Mouse (Mus musculus) hindbrain, embryonic 16.5 days (tissue): ENCODE measurements around the gene Clic6. TPM values are rescaled to one million over a fixed set of nuclear protein-coding genes. Genes with fewer than 3 reads are reported as not detected.
"Not testable (repeated sequence)": the region's sequence is repeated elsewhere in the genome, so short reads cannot be mapped to it uniquely, and the experiment has no call there.

Source experiments
- ATAC-seq: fragments of 200-750 bp; cut with Nextera tagmentation; 2 replicates; pipeline ENCODE4 v1.8.0; 2017; ENCODE audit warnings: moderate TSS enrichment, moderate library complexity
- H3K27ac ChIP-seq: fragments of 300-500 bp; sonication (generic); 2 replicates; pipeline ENCODE4 v1.5.1; 2014; ENCODE audit warnings: low read depth, mild to moderate bottlenecking, control low read depth, low read length, moderate library complexity
- H3K27me3 ChIP-seq: fragments of 300-500 bp; sonication (generic); replicated peaks from 2 replicates; pipeline ENCODE4 v1.6.1; 2014; ENCODE audit warnings: low read length; ENCODE audit not compliant: control insufficient read depth, insufficient read depth
- H3K36me3 ChIP-seq: fragments of 300-500 bp; sonication (generic); 2 replicates; pipeline ENCODE4 v1.6.1; 2014; ENCODE audit warnings: mild to moderate bottlenecking, low read length, moderate library complexity, mixed read lengths; ENCODE audit not compliant: control insufficient read depth, insufficient read depth
- H3K4me1 ChIP-seq: fragments of 300-500 bp; sonication (generic); 2 replicates; pipeline ENCODE4 v1.6.1; 2014; ENCODE audit warnings: low read depth, low read length; ENCODE audit not compliant: control insufficient read depth, insufficient read depth
- H3K4me2 ChIP-seq: fragments of 300-500 bp; sonication (generic); 2 replicates; pipeline ENCODE4 v1.6.1; 2014; ENCODE audit warnings: mild to moderate bottlenecking, low read length, control low read depth, moderate library complexity
- H3K4me3 ChIP-seq: fragments of 300-500 bp; sonication (generic); 2 replicates; pipeline ENCODE4 v1.5.1; 2014; ENCODE audit warnings: mild to moderate bottlenecking, low read length, control low read depth, moderate library complexity
- H3K9ac ChIP-seq: fragments of 300-500 bp; sonication (generic); 2 replicates; pipeline ENCODE4 v1.6.1; 2014; ENCODE audit warnings: low read depth, mild to moderate bottlenecking, control low read depth, low read length, moderate library complexity
- H3K9me3 ChIP-seq: fragments of 300-500 bp; sonication (generic); 2 replicates; pipeline ENCODE4 v1.6.1; 2014; ENCODE audit warnings: mild to moderate bottlenecking, low read length, moderate library complexity; ENCODE audit not compliant: control insufficient read depth
- WGBS: fragments of 180-500 bp; shearing (Covaris S2); extraction: QIAGEN DNeasy Blood & Tissue Kit; methylation state at CpG from one replicate; pipeline ENCODE4 v1.1.7; 2014; 5-methylcytosine and 5-hydroxymethylcytosine counted together
- polyA plus RNA-seq: library from polyadenylated mRNA; unstranded; fragments of >200 nt; fragmentation: Nextera tagmentation; extraction: Ambion mirVana; gene quantifications from 2 replicates; pipeline ENCODE4 v1.2.1, GENCODE M21; 2015

The Clic6 gene
- polyA plus RNA-seq, 1 experiment from 2014 or later: 7.8 TPM

DNA sequence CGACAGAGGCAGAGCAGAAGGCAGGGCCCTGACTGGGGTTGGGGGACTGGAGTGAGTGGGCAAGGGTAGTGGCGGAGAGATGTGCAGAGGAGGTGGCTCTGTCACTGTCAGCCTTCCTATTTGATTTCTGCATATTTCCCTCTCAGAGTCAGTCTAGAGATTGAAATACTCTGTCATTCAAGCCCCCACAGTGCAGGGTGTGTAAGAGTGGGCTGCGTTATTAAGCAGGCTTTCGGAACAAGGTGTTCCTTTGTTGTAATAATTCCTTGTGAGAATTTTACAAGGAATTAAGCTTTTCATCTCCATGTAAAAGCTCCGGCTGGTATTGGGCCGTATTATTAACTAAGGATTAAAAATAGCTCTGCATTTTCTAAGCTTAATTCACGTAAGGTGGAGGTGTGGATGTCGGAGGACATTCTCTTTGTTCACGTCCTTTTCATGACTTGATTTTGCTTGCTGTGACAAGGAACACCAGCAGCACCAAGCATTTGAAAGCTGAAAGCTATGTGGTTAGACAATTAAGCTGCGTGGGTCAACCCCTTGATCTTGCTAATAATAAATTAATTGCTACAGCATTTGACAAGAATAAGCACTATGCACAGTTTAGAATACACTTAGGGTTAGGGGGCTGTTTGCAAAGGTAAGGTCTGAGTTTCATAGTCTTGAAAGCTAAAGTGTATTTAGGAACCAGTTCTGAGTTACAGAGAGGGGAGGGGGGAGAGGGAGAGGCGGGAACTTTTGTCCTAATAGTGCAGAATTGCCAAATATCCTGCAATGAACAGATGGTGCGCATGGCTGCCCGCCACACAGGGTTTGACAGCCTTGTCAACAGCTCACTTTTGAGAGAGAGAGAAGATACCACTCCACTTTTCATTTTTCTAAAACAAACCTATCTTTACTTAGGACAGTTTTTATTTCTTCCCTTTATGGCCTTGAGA, 25.6 kb downstream of the Clic6 start:
- H3K9ac ChIP-seq: no peak overlapping the region
- H3K36me3 ChIP-seq: no peaks in the 10 kb centered on the region
- peak; percentile 54; the same call in 1 of the 2 replicates for ATAC-seq
- H3K27ac ChIP-seq: no peak overlapping the region
- no peak overlapping the region for H3K4me3 ChIP-seq
- peaks cover 3% of the 10 kb centered on the region; the same call in 1 of the 2 replicates for H3K4me1 ChIP-seq
- no peaks in the 10 kb centered on the region for H3K9me3 ChIP-seq
- 64% methylated on average over 13 of the region's 13 CpGs for WGBS
- H3K4me2 ChIP-seq: no peak overlapping the region
- H3K27me3 ChIP-seq: 0 out of 2 replicates have a peak, but pooled peaks cover 3% of the 10 kb centered on the region

DNA sequence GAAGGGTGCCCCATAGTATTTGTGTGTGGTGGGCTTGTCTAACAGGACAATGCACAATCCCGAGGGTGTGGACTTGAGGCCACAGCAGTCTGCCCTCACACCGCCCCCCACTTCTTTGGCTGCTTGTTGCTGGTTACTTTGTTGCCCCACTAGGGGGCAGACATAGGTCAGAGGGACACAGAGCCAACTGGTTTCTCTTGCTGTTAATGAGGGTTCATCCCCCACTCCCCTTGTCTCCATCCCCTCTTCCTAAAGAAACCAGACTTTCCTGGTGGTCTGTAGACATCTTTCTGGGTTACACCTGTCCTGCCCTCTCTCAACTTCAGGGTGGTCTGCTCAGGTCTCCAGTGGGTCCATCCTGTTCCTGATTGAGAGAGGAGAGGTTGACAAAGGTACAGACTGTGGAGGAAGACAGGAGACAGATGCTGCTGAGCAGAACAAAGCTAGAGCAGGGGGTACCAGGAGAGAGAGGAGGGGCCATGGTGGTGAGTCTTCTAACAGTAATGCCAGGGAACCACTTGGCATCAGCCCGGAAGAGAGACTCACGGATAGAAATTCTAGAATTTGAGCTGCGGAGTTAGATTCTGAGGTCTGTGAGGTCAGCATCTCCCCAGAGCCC, 26.3 kb downstream of the Clic6 start:
- Histone ChIP-seq H3K27ac (no peak overlapping the region), H3K9me3 (no peaks in the 10 kb centered on the region), H3K9ac (no peak overlapping the region), H3K4me1 (peaks cover 3% of the 10 kb centered on the region; the same call in 1 of the 2 replicates), H3K4me2 (no peak overlapping the region), H3K36me3 (no peaks in the 10 kb centered on the region), H3K27me3 (0 out of 2 replicates have a peak, but pooled peaks cover 3% of the 10 kb centered on the region), H3K4me3 (no peak overlapping the region)
- WGBS: 53% methylated on average over 5 of the region's 5 CpGs
- no peak for ATAC-seq

DNA sequence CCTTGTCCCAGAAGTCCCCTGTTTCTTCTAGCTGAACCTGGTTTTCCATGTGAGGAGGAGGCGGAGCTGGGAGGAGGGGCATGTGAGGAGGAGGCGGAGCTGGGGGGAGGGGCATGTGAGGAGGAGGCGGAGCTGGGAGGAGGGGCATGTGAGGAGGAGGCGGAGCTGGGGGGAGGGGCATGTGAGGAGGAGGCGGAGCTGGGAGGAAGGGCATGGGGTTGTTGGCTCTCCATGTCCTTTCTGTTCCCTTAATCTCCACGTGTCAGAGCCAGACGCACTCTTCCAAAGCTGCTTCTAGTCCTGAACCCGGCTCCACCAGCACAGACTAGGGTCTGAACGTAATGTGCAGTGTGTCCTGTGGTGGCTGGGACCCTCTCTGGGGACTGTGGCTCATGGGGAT, 29.4 kb downstream of the Clic6 start:
- not testable (repeated sequence) for H3K9me3 ChIP-seq, H3K9ac ChIP-seq, H3K4me3 ChIP-seq, H3K36me3 ChIP-seq, H3K27ac ChIP-seq, H3K27me3 ChIP-seq, ATAC-seq, H3K4me1 ChIP-seq, H3K4me2 ChIP-seq
- WGBS: 78% methylated on average over 8 of the region's 9 CpGs

DNA sequence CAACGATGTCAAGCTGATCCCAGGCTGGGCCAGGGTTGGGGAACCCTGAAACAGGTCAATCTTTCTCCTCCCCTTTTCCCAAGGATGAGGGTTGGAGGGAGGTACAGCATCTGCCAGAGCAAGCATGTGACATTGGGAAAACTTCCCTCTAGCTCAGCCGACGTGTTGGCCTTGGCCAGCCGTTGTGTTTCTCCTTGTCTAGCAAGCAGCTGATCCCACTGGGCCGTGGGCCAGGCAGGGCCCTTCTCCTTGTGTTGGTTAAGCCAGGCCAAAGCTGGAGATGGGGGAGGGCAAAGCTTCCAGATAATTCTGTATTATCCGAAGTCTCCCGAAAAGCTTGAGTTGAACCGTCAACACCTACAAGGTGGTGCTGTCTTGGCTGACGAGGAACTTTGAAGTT, 30.6 kb downstream of the Clic6 start:
- Histone ChIP-seq H3K4me1 (peaks cover 3% of the 10 kb centered on the region; the same call in 1 of the 2 replicates), H3K4me2 (no peak overlapping the region), H3K36me3 (no peaks in the 10 kb centered on the region), H3K27me3 (0 out of 2 replicates have a peak, but pooled peaks cover 3% of the 10 kb centered on the region), H3K4me3 (no peak overlapping the region), H3K27ac (no peak overlapping the region), H3K9me3 (no peaks in the 10 kb centered on the region), H3K9ac (no peak overlapping the region)
- 75% methylated on average over 9 of the region's 9 CpGs for WGBS
- no peak for ATAC-seq

DNA sequence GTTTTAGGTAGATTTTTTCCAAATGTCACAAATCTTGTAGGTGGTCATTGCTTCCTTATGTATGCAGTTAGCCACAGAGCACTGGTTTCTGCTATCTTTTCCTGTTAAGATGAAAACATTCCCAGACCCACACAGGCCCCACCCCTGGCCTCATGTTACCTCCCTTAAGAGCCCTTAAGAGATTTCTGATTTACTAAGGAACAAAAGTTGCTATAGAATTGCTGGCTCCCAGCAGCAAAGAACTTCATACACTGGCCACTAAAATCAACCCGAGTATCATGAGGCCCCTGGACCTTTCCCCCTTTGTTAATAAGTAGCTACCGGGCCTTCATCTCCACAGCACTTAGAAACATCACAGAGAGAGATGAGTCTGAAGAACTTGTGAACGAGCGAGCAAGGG, 33.2 kb downstream of the Clic6 start:
- H3K9ac ChIP-seq: no peak overlapping the region
- H3K4me3 ChIP-seq: no peak overlapping the region
- ATAC-seq: no peak
- WGBS: 57% methylated on average over 4 of the region's 4 CpGs
- H3K4me1 ChIP-seq: no peaks in the 10 kb centered on the region
- H3K4me2 ChIP-seq: no peak overlapping the region
- no peaks in the 10 kb centered on the region for H3K36me3 ChIP-seq
- no peaks in the 10 kb centered on the region for H3K9me3 ChIP-seq
- 0 out of 2 replicates have a peak, but pooled peaks cover 3% of the 10 kb centered on the region for H3K27me3 ChIP-seq
- H3K27ac ChIP-seq: no peak overlapping the region

DNA sequence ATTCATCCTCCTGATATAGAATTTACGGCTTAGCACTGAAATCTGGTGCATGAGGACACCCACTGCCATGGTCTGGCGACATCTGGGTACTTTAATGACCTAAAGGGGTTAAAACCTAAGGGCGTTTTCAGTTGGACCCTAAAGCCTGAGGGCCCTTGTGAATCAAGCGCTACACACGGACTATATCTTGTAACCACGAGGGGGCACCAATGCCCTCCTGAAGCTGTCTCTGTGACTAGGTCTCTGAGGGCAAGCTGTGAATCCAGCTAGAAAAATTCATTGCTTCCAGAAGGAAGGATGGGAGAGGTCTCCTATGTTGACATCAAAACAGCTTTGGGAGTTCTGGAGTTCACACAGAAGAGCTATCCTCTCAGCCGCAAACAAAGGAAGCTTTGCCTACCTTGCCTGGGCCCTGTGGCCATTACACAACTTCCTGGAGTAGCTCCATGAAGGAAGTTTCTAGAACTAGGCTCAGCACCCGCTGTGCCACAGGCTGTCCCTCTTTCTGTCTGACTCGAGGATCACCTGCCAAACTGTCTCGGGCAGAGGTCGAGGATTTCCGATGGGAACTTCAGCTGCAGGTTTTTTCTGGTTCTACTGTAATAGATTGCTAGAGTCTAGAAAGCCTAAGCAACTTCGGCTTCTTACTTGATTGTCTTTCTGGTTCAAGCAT, 34.4 kb downstream of the Clic6 start:
- Histone ChIP-seq H3K36me3 (no peaks in the 10 kb centered on the region), H3K9me3 (no peaks in the 10 kb centered on the region), H3K4me1 (no peaks in the 10 kb centered on the region), H3K4me2 (no peak overlapping the region), H3K27ac (no peak overlapping the region), H3K4me3 (no peak overlapping the region), H3K27me3 (no peaks in the 10 kb centered on the region), H3K9ac (no peak overlapping the region)
- ATAC-seq: no peak
- 57% methylated on average over 13 of the region's 13 CpGs for WGBS

DNA sequence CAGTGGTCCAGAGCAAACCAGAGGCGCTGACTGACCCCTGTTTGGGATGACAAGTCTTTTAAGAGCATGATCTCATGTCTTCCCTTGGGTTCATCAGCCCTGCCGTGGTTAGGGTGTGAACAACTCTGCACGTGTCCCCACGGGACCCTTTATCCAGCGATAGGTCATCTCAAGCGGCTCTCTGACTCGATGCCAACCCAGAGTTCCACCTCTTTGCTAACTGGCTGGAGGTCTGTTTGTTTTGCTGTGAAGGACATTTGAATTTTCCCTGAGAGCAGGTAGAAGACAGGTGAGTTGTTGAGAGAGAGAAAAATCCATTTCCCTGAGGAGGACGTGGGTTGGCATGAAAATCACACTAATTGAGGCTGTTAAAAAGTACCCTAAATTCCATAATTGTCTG, 37.8 kb downstream of the Clic6 start:
- 81% methylated on average over 8 of the region's 8 CpGs for WGBS
- H3K9ac ChIP-seq: no peak overlapping the region

DNA sequence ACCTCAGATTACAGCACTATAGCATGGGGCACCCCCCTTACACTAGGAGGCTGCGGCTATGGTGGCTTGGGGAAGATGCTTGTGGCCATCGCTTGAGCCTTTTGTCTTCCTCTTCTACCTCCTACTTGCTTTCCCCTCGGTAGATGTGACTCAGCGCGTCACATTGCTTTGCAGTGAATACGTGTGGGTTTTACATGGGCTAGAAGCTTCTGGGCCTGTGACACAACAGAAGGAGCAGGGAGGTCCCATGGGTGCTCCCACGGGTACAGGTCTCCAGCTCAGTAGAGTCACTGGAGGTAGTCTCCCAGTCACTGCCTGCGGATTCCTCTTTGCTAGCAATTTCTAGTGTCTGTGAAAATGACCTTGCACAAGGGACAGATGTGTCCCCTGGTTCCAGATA, 39.1 kb downstream of the Clic6 start:
- Histone ChIP-seq H3K4me2 (no peak overlapping the region), H3K9ac (no peak overlapping the region), H3K27me3 (no peaks in the 10 kb centered on the region), H3K4me1 (no peaks in the 10 kb centered on the region), H3K4me3 (no peak overlapping the region), H3K36me3 (no peaks in the 10 kb centered on the region), H3K27ac (no peak overlapping the region), H3K9me3 (no peaks in the 10 kb centered on the region)
- no peak for ATAC-seq
- WGBS: 78% methylated on average over 8 of the region's 8 CpGs

More for the DNA sequence above, 37.8 kb downstream of the Clic6 start:
- no peaks in the 10 kb centered on the region for H3K27me3 ChIP-seq
- no peaks in the 10 kb centered on the region for H3K36me3 ChIP-seq
- H3K4me3 ChIP-seq: no peak overlapping the region
- no peaks in the 10 kb centered on the region for H3K9me3 ChIP-seq
- H3K4me2 ChIP-seq: no peak overlapping the region
- no peaks in the 10 kb centered on the region for H3K4me1 ChIP-seq
- no peak for ATAC-seq
- H3K27ac ChIP-seq: no peak overlapping the region

DNA sequence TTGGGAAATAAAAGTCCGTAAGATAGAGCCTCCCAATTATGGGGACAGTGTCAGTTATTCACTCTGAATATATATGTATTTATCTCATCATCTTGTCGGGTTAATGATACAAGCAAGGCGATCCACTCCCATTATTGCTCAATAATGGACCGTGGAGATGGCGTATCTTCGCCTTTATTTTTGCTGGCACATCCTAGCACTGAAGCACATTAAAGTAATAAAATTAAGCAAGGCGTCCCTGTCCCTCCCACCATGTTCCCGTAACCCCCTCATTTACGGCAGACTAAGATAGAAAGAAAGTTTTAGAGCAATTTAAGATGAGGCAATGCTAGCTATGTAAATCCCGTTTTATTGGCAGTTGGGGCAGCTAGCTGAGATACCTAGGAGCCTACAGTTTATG, 40.4 kb downstream of the Clic6 start:
- 69% methylated on average over 10 of the region's 10 CpGs for WGBS
- Histone ChIP-seq H3K27ac (no peak overlapping the region), H3K9me3 (no peaks in the 10 kb centered on the region), H3K9ac (no peak overlapping the region), H3K27me3 (no peaks in the 10 kb centered on the region), H3K4me1 (no peaks in the 10 kb centered on the region), H3K4me3 (no peak overlapping the region), H3K36me3 (no peaks in the 10 kb centered on the region), H3K4me2 (no peak overlapping the region)
- no peak for ATAC-seq
